Mouse (Mus musculus) layer of hippocampus, adult 11-12 months (tissue): Measurements from ENCODE around the gene Carmil1.

Source experiments
- DNase-seq: peaks from one replicate; pipeline ENCODE4 v3.0.0; 2022; ENCODE audit warnings: low spot score

The Carmil1 gene

GRCm38 (mm10) chr13:24104016-24104415 lies 176.6 kb downstream of the Carmil1 start:
- DNase-seq, result no peak

DNA sequence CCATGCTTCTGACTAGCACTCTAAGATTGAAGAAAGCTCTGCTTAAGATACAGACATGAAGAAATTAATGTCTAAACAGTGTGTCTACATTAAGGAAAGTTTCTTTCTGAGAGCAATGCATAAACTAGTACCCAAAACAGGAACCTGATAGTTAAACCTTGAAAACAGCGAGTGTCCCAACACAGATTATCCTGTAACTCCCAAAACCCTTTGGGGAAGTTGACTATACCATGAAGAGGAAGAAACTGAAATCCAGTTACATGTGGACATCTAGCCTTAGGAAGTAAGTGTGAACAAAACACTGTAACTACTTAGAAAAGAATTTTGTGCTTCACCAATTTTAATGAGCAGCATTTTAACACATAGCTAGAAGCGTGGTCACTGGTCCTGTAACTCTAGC lies 177.4 kb downstream of the Carmil1 start:
- DNase-seq, result no peak

DNA sequence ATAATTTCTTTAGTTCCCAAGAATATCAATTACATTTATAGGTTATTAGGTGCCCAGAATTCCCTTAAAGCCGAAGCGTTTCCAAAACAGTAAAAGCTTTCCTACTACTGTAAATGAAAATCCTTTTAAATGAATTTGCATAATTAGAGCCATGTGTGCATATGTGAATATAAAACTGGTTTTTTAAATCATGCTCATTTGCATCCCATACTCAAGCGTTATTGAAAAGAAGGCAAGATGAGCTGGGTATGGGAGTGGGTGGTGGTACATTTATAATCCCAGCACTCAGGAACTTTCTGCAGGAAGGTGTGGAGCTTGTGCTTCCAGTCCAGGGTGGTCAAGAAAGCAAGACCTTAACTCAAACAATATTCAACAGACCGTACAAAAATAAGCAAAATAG lies 178.3 kb downstream of the Carmil1 start:
- DNase-seq, result no peak

GRCm38 (mm10) chr13:24101157-24102130 lies 179.2 kb downstream of the Carmil1 start:
- DNase-seq, result no peak

- DNase-seq, result no peak
These were observed 180.0 kb downstream of the Carmil1 start for GRCm38 (mm10) chr13:24100516-24101094.

GRCm38 (mm10) chr13:24096573-24096972 lies 184.0 kb downstream of the Carmil1 start:
- DNase-seq, result no peak

- no peak for DNase-seq
These were observed 185.6 kb downstream of the Carmil1 start for GRCm38 (mm10) chr13:24094825-24095547.

DNA sequence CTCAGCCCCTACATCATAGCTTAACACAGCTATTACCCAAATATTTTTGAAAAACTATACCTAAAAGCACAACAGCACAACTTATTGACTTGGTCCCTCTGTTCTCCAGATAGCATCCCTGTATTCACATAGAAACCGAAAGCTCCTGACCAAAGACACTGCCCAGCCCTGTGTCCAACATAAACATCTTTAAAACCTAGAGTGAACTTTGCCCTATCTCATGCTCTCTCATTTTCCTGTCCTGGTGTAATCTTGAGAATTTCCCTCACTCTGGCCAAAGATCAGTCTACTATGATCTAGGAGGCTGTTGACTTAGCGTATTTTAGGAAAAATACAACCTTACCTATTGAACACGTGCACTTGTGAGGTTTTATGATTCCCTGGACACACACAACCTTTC lies 187.5 kb downstream of the Carmil1 start:
- DNase-seq, result no peak

DNA sequence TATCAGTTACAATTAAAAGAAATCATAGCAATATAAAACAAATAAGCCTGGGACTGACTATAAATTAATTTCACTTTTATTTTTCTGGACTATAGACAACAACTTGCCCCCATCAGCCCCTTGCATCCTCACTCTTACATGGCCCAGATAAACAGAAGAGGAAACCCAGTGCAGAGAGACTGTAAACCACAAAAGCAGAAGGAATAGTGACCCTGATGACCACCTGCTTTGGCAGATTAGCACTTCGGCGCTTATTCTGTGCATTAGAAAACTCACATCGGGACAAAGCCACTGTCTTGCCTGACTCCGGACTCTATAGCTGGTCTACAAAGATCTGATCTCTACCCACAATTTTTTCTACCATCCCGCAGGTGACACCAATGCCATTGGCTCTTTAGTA lies 188.5 kb downstream of the Carmil1 start:
- no peak for DNase-seq

DNA sequence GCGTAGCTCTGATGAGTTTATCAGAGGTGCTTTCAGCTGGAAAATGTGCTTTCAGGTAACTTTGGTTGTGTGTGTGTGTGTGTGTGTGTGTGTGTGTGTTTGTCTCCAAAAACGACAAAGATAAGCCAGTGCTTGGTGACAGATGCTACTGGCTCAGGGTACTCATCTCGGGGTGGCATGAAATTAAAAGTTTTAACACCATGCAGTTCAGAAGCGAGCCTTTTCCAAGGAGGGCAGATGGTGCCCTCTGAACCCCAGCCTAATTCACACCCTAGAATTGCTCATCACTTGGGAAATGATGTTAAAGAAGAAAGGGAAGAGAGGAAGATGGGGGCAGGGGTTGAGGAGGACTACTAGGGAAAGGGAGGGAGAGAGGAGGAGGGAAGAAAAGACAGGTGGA lies 198.4 kb downstream of the Carmil1 start:
- DNase-seq, result no peak

- DNase-seq, result peak; percentile 18
These were observed 198.9 kb downstream of the Carmil1 start for GRCm38 (mm10) chr13:24081698-24082097.

DNA sequence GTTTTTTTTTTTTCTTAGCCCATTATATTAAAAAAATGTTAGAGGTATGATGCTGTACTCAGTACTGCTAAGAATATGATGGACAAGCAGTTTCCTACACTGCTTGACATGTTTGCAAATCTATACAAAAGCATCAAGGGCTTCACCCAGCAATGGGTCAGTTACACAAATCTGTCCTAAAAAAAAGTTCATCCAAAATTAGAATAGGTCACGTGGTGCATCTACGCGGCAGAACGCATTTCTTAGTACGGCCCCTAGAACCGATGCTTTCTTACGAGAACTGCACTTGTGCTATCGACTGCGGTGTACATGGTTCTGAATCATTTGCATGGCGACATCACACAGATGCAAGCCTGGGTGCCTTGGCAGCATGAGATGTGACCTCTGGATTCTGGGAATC lies 208.0 kb downstream of the Carmil1 start:
- no peak for DNase-seq

GRCm38 (mm10) chr13:24067553-24067952 lies 213.0 kb downstream of the Carmil1 start:
- DNase-seq, result no peak

- no peak for DNase-seq
These were observed 215.1 kb downstream of the Carmil1 start for GRCm38 (mm10) chr13:24065536-24065935.

DNA sequence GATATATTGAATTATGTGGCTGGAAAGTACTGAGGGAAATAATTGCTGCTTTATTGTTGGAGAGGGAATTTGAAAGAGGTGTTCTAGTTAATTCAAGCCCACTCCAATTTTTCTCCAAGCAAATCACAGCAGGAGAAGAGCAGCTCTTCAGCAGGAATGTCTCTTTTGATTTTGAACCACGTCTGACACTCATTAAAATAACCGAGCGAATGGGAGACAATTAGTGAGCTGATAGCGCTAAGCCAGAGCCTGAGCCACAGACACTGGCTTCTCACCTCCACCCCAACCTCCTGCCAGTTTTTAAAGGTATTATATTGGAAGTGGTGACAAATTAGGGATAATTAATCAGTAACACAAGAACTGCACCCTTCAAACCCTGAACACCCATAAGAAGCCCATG lies 217.8 kb downstream of the Carmil1 start:
- no peak for DNase-seq

DNA sequence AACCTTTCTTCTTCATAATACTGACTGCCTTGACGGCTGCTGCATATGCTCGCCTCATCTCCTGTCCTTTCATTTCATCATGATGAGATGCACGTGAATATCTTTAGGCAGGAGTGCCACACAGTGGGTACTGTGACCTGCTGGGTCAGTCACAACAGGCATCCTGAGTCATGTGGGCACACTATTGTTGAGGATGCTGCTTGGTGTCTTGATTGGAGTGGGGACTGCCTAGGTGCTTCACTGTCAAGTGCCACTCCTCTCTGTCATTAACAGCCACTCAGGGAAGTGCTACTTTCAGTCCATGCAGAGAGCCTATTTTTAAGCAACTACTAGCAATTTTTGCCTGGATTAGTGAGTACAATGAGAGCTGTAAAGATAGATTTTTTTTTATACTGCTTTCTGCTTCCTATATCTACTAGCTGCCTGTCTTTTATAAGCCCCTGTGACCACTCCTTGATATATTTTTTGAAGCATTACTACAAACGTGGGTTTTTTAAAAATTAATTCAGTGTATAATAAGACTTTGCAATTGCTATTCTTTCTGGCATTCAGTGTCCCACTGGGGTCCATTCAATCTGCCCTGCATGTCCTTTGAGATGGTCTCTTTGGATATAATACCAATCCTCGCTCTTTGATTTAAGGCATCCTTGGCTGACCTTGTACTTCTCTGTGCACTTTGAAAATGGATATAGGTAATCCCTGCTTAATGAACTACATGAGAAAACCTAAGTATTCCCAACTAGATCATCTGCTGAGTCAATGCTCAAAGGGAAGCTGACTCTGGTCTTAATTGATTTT lies 225.3 kb downstream of the Carmil1 start:
- DNase-seq, result no peak

DNA sequence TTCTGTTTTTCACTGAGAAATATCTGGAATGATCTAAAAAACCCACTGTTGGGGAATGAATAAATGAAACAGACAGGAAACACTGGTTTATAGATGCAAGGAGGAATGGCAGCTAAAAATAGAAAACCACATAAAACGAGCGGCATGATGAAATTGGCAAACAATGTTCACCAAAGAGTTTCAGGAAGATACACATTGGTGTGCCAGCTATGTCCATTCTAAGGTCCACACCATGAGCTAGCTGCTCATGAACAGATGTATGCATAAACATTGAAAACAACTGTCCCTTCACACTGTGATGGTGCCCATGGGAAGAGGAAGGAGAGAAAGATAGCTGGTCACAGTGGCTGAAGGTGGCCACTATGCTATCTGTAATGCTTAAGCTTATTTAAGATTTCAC lies 229.1 kb downstream of the Carmil1 start:
- DNase-seq, result no peak

GRCm38 (mm10) chr13:24050330-24050729 lies 230.3 kb downstream of the Carmil1 start:
- DNase-seq, result no peak

- peak; percentile 83 for DNase-seq
These were observed 231.1 kb downstream of the Carmil1 start for GRCm38 (mm10) chr13:24049267-24050034.

GRCm38 (mm10) chr13:24048611-24049010 lies 232.0 kb downstream of the Carmil1 start:
- DNase-seq, result no peak

DNA sequence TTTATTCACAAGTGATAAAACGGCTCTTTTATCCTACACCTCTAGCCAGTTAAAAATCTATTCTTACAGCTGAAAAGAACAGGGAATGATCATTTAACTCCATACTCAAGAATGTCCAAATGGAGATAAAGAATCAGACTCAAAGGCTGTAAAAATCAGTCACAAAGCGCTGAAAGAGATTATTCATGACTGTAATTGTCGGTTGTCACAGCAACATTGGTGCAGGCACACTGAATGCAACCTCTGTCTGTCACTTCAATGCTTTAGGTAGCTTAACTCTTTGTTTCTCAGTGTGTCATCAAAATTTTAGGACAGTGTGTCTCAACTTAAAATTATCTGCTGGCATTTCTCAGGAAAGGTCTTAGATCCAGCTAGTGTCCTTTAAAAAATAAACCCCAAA lies 235.3 kb downstream of the Carmil1 start:
- DNase-seq, result no peak
